Mouse (Mus musculus): ENCODE results near the gene Xrra1.

GRCm38 (mm10) chr7:99917320-99917844, 58.5 kb downstream of the Xrra1 start:
- no peak for TF ChIP-seq CTCF (IDR thresholded peaks at IDR 0.05; ENCODE audit: extremely low read depth, insufficient read length, insufficient replicate concordance, low read depth, low read length)
- TF ChIP-seq POLR2A (IDR thresholded peaks at IDR 0.05; ENCODE audit: low read depth, low read length), result no peak

All from small intestine, adult 2 months (tissue).